Mouse (Mus musculus) v-Abl transformed pro-B cells (cell line): Measurements from ENCODE around the gene Hist1h3i.

ENCODE experiments used
- in situ Hi-C, 2 experiments: fragments of 400-800 bp; cut with MboI; formaldehyde crosslinking; loops; one replicate each; pipeline ENCODE4 v1.15.1; 2025; ENCODE audit not compliant: unreplicated experiment in 2 of 2

Hist1h3i gene

GRCm38 (mm10) chr13:21750159-21751017, 32.8 kb downstream of the Hist1h3i start, which contains the start of gene Hist1h4k:
Hist1h4k (minus strand) TSS chr13:21750505.
- in situ Hi-C loops: loop anchor here in 1 of 2 experiments (10.0 kb wide), 1 partner anchor 1804 kb away; the partner anchor contains the start of genes Hist1h1d and Hist1h4f

GRCm38 (mm10) chr13:21749387-21750158, 33.6 kb downstream of the Hist1h3i start:
- in situ Hi-C loops: loop anchor here (10.0 to 25.0 kb wide), 6 partner anchors 812 to 1805 kb away; partner anchors contain the start of genes Elmo1 (in 2 of the 2), Hist1h1d (in 1 of the 2) and Hist1h4f (in 1 of the 2)

GRCm38 (mm10) chr13:21745006-21745405, 38.2 kb downstream of the Hist1h3i start:
- in situ Hi-C loops: loop anchor here (25.0 kb wide), 5 partner anchors 808 to 1658 kb away; partner anchors contain the start of gene Elmo1 (in 2 of the 2)

- in situ Hi-C loops: loop anchor here (5.0 to 25.0 kb wide), 10 partner anchors 50 to 1648 kb away; partner anchors contain the start of genes Elmo1 (in 2 of the 2), Hist1h1b (in 1 of the 2), Hist1h2an (in 1 of the 2) and Hist1h2bp (in 1 of the 2)
These were observed 48.0 kb downstream of the Hist1h3i start, which contains the start of gene Hist1h4j for GRCm38 (mm10) chr13:21734906-21735767. Hist1h4j (plus strand) TSS chr13:21735064.

GRCm38 (mm10) chr13:21734010-21734905, 48.9 kb downstream of the Hist1h3i start:
- in situ Hi-C loops: loop anchor here (5.0 to 25.0 kb wide), 10 partner anchors 51 to 1647 kb away; partner anchors contain the start of genes Elmo1 (in 2 of the 2), Hist1h1b (in 1 of the 2), Hist1h2an (in 1 of the 2) and Hist1h2bp (in 1 of the 2)

GRCm38 (mm10) chr13:21733466-21733865, 49.7 kb downstream of the Hist1h3i start:
- in situ Hi-C loops: loop anchor here (5.0 to 25.0 kb wide), 10 partner anchors 51 to 1646 kb away; partner anchors contain the start of genes Elmo1 (in 2 of the 2), Hist1h1b (in 1 of the 2), Hist1h2an (in 1 of the 2) and Hist1h2bp (in 1 of the 2)
